Mouse (Mus musculus): Measurements from ENCODE around the gene Soat1. TPM values are rescaled to one million over a fixed set of nuclear protein-coding genes. Genes with fewer than 3 reads are reported as not detected.
A peak's percentile ranks its signal among the peaks of the same experiment; 100 is the strongest.
"Not testable (repeated sequence)": the region's sequence is repeated elsewhere in the genome, so short reads cannot be mapped to it uniquely, and the experiment has no call there.

Soat1 gene
- total RNA-seq, 1 experiment from 2014 or later: 21.6 TPM

- no peak for ATAC-seq (replicated peaks; ENCODE audit: low read depth, poor library complexity, severe bottlenecking)
Measured at GRCm38 (mm10) chr1:156433497-156433896, 40.6 kb downstream of the Soat1 start.

GRCm38 (mm10) chr1:156432498-156432897, 41.6 kb downstream of the Soat1 start:
- no peak for ATAC-seq (replicated peaks; ENCODE audit: low read depth, poor library complexity, severe bottlenecking)

GRCm38 (mm10) chr1:156428434-156428833, 45.7 kb downstream of the Soat1 start:
- ATAC-seq (replicated peaks; ENCODE audit: low read depth, poor library complexity, severe bottlenecking): no peak

DNA sequence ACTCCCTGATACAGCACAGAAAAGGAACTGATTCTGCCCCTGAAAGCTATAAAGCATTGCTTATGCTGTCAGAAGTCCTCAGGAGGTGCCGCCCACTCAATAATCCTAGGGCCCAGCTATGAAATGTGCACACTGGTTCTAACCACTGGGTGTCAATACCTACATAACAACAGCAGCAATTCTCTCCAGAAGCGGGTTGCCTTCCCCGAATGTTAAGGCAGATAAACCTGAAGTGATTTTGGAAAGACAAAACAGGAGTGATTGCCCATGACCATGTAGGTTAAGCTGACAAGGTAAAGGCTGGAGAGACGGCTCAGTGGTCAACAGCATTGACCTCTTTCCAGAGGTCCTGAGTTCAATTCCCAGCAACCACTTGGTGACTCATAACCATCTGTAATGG, 48.4 kb downstream of the Soat1 start:
- ATAC-seq (replicated peaks; ENCODE audit: low read depth, poor library complexity, severe bottlenecking): no peak

DNA sequence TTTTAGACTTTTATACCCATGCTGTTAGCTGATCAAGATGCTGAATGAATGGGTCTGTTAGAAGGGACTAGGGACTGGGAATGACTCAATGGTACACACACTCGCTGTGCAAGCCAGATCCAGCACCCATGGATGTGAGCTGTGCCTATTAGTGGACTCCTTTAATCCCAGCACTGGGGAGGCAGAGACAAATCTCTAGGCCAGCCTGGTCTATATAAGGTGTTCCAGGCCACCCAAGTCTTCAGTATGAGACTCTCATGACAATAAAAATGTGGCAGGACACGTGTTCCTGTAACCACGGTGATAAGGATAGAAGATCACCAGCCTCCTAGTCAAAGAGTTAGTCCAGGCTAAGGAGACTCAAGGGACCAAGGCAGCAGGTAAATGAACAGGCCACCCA, 50.1 kb downstream of the Soat1 start:
- no peak for ATAC-seq (replicated peaks; ENCODE audit: low read depth, poor library complexity, severe bottlenecking)

- ATAC-seq (replicated peaks; ENCODE audit: low read depth, poor library complexity, severe bottlenecking): no peak
Measured at GRCm38 (mm10) chr1:156423493-156423892, 50.6 kb downstream of the Soat1 start.

GRCm38 (mm10) chr1:156422856-156423255, 51.3 kb downstream of the Soat1 start:
- no peak for ATAC-seq (replicated peaks; ENCODE audit: low read depth, poor library complexity, severe bottlenecking)

- peak; percentile 93 for ATAC-seq (replicated peaks; ENCODE audit: low read depth, poor library complexity, severe bottlenecking)
Measured at GRCm38 (mm10) chr1:156420671-156421297, 53.3 kb downstream of the Soat1 start, which contains the start of gene Axdnd1. Gene Axdnd1 (minus strand): TSS chr1:156421159.

- ATAC-seq (replicated peaks; ENCODE audit: low read depth, poor library complexity, severe bottlenecking): 0 out of 2 replicates have a peak, but pooled peaks have one; percentile 16
Measured at GRCm38 (mm10) chr1:156418170-156418569, 56.0 kb downstream of the Soat1 start.

DNA sequence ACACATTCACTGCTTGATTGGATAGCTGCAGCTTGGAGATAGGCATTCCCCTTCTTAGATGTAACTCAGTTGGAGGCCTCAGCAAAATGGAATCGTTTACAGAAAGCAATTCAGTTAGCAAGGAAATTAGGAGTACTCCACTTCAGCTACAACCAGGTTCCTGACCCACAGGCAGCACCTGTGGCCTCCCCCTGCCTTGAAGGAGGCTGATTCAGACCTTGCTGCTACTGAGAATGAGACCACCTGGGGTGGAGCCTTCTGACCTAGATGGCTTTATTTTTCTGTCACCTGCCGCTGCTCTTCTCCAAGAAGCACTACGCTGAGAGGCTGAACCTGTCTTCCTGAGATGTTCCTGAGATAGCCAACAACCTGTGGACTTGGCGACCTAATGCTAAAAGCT, 65.6 kb downstream of the Soat1 start:
- ATAC-seq (replicated peaks; ENCODE audit: low read depth, poor library complexity, severe bottlenecking): no peak

DNA sequence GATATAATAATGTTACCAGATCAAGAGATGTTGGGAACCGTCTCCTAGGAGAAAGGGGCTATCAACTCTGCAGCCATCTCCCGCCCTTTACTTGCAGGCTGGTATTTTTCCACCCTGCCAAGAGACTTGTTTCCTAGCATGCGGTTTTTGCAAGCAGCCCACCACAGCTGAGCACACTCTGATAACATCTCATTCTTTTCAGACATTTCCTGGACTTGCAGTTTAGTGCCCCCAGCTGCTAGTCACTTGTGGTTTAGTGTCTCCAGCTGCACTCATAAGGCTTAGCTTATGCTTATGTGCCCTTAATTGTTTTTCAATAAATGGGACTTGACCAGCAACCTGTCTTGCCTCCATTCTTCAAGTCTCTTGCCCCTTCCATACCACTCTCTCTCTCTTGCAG, 66.1 kb downstream of the Soat1 start:
- ATAC-seq (replicated peaks; ENCODE audit: low read depth, poor library complexity, severe bottlenecking): peak; percentile 96

GRCm38 (mm10) chr1:156403251-156403650, 70.9 kb downstream of the Soat1 start:
- ATAC-seq (replicated peaks; ENCODE audit: low read depth, poor library complexity, severe bottlenecking): no peak

- no peak for ATAC-seq (replicated peaks; ENCODE audit: low read depth, poor library complexity, severe bottlenecking)
Measured at GRCm38 (mm10) chr1:156402491-156402890, 71.6 kb downstream of the Soat1 start.

DNA sequence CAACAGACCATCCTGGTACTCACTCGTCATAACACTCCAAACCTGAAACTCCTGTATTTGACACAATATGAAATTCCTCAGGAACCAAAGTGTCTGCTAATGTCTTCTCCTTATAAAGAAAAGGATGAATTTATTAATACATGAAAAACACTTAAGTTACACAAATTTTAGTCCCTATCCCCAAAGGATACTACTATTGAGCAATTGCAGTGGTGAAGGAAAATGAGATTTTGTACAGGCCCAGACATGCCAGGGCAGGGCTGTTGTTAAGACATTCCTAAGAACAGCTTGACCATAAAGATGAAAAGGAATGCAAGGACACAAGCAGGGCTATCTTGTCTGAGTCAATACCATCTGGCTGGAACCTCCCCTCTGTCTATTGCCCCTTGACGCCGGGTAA, 74.0 kb downstream of the Soat1 start:
- not testable (repeated sequence) for ATAC-seq (replicated peaks; ENCODE audit: low read depth, poor library complexity, severe bottlenecking)

- peak; percentile 45 for ATAC-seq (replicated peaks; ENCODE audit: low read depth, poor library complexity, severe bottlenecking)
Measured at GRCm38 (mm10) chr1:156393148-156393547, 81.0 kb downstream of the Soat1 start.

DNA sequence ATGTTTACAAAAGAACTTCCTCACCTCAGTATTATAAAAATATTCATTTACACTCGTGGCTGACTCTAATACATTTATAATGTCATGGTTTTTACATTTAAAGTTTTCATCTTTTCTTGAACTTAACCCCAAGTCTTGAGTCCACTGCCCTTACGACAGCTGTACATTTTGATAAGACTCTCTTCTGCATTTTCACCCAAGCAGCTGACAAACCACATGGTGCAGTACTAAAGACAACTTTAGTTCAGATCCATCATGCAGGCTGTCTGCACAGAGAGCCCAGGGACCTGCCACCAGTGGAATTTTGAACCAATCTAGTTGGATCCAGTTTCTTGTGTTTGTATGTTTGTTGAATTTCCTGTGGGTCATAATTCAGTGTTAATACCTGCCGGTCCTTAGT, 87.3 kb downstream of the Soat1 start:
- peak; percentile 95 for ATAC-seq (replicated peaks; ENCODE audit: low read depth, poor library complexity, severe bottlenecking)

DNA sequence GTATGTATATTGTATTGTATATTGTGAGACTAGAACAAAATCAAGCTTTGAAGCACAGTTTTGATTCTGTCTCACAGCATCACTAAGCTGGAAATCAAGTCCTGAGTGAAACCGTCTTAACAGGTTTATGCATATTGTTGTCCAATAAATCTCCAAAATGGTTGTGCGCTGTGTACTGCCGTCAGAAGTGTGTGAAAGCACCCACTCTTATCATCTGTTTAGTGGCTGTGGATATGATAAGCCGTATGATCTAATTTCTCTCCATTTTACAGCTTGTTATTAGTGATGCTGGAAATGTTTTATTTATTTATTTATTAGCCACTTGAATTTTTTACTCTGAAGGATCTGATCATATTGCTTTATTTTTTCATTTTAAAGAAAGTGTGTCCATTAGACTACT, 87.9 kb downstream of the Soat1 start:
- ATAC-seq (replicated peaks; ENCODE audit: low read depth, poor library complexity, severe bottlenecking): no peak

- ATAC-seq (replicated peaks; ENCODE audit: low read depth, poor library complexity, severe bottlenecking): no peak
Measured at GRCm38 (mm10) chr1:156381217-156381616, 92.9 kb downstream of the Soat1 start.

All from common myeloid progenitor, adult 5-6 weeks (primary cell).